Mouse (Mus musculus) liver, postnatal 0 days (tissue): ENCODE measurements around the gene Ugt2b34. TPM values are rescaled to one million over a fixed set of nuclear protein-coding genes. Genes with fewer than 3 reads are reported as not detected.
"Not testable (repeated sequence)": the region's sequence is repeated elsewhere in the genome, so short reads cannot be mapped to it uniquely, and the experiment has no call there.

Experiments used
- ATAC-seq: fragments of 200-750 bp; cut with Nextera tagmentation; 2 replicates; pipeline ENCODE4 v1.8.0; 2017; ENCODE audit warnings: mild to moderate bottlenecking, moderate library complexity
- DNase-seq: peaks from one replicate; pipeline ENCODE4 v3.0.0-alpha.2; 2016
- H3K27ac ChIP-seq: fragments of 300-500 bp; sonication (generic); 2 replicates; pipeline ENCODE4 v1.5.1; 2014; ENCODE audit warnings: antibody characterized with exemption, moderate library complexity, mild to moderate bottlenecking, low read depth
- H3K27me3 ChIP-seq: fragments of 300-500 bp; sonication (generic); 2 replicates; pipeline ENCODE4 v1.6.1; 2014; ENCODE audit warnings: low read length, control low read depth, mixed read lengths; ENCODE audit not compliant: insufficient read depth
- H3K36me3 ChIP-seq: fragments of 300-500 bp; sonication (generic); replicated peaks from 2 replicates; pipeline ENCODE4 v1.6.1; 2014; ENCODE audit warnings: mild to moderate bottlenecking, control low read depth, low read length, moderate library complexity, mixed read lengths; ENCODE audit not compliant: insufficient read depth
- H3K4me1 ChIP-seq: fragments of 300-500 bp; sonication (generic); 2 replicates; pipeline ENCODE4 v1.6.1; 2014; ENCODE audit warnings: antibody characterized with exemption, mild to moderate bottlenecking, control low read depth; ENCODE audit not compliant: insufficient read depth
- H3K4me2 ChIP-seq: fragments of 300-500 bp; sonication (generic); 2 replicates; pipeline ENCODE4 v1.6.1; 2014; ENCODE audit warnings: low read depth, mild to moderate bottlenecking, low read length, moderate library complexity, mixed read lengths
- H3K4me3 ChIP-seq: fragments of 300-500 bp; sonication (generic); 2 replicates; pipeline ENCODE4 v1.5.1; 2014; ENCODE audit warnings: low read depth, low read length
- H3K9ac ChIP-seq: fragments of 300-500 bp; sonication (generic); replicated peaks from 2 replicates; pipeline ENCODE4 v1.6.1; 2014; ENCODE audit warnings: mild to moderate bottlenecking, moderate library complexity
- H3K9me3 ChIP-seq: fragments of 300-500 bp; sonication (generic); 2 replicates; pipeline ENCODE4 v1.6.1; 2016; ENCODE audit warnings: mild to moderate bottlenecking, control low read depth, low read length, mixed read lengths
- CTCF ChIP-seq: sonication (generic); IDR thresholded peaks from 2 replicates; pipeline ENCODE4 v1.5.1; 2016; ENCODE audit warnings: antibody characterized with exemption, low read depth
- EP300 ChIP-seq: IDR thresholded peaks from 2 replicates; pipeline ENCODE4 v1.6.1; 2016; ENCODE audit warnings: antibody characterized with exemption, low read depth, mild to moderate bottlenecking
- WGBS: fragments of 180-500 bp; shearing (Covaris S2); extraction: QIAGEN DNeasy Blood & Tissue Kit; methylation state at CpG from one replicate; pipeline ENCODE4 v1.1.7; 2014; ENCODE audit not compliant: insufficient replicate concordance; 5-methylcytosine and 5-hydroxymethylcytosine counted together
- polyA plus RNA-seq: library from polyadenylated mRNA; unstranded; fragments of >200 nt; fragmentation: Nextera tagmentation; extraction: Ambion mirVana; gene quantifications from 2 replicates; pipeline ENCODE4 v1.2.1, GENCODE M21; 2015

The Ugt2b34 gene
- polyA plus RNA-seq, 1 experiment from 2014 or later, result 102 TPM

- DNase-seq, result no peak
- no peak overlapping the region for H3K27ac ChIP-seq
- H3K36me3 ChIP-seq, result no peaks in the 10 kb centered on the region
- ATAC-seq, result no peak
- H3K27me3 ChIP-seq, result no peaks in the 10 kb centered on the region
- H3K9me3 ChIP-seq, result no peaks in the 10 kb centered on the region
- 57% methylated on average over 5 of the region's 5 CpGs for WGBS
- TF ChIP-seq EP300, result no peak
- TF ChIP-seq CTCF, result no peak
- H3K4me3 ChIP-seq, result no peak overlapping the region
- no peak overlapping the region for H3K9ac ChIP-seq
- no peaks in the 10 kb centered on the region for H3K4me1 ChIP-seq
- H3K4me2 ChIP-seq, result no peak overlapping the region
Measured at GRCm38 (mm10) chr5:86851658-86852057, 55.1 kb downstream of the Ugt2b34 start.

- Histone ChIP-seq H3K9ac (no peak overlapping the region), H3K4me2 (no peak overlapping the region), H3K4me1 (no peaks in the 10 kb centered on the region), H3K36me3 (no peaks in the 10 kb centered on the region), H3K27me3 (no peaks in the 10 kb centered on the region), H3K27ac (no peak overlapping the region), H3K9me3 (no peaks in the 10 kb centered on the region), H3K4me3 (no peak overlapping the region)
- no peak for DNase-seq
- TF ChIP-seq EP300, result no peak
- TF ChIP-seq CTCF, result peak; percentile 68
- no peak for ATAC-seq
Measured at GRCm38 (mm10) chr5:86850104-86850503, 56.6 kb downstream of the Ugt2b34 start.

GRCm38 (mm10) chr5:86841261-86841660 lies 65.5 kb downstream of the Ugt2b34 start:
- not testable (repeated sequence) for H3K27ac ChIP-seq, H3K9ac ChIP-seq, H3K4me1 ChIP-seq, H3K4me3 ChIP-seq, ATAC-seq, H3K4me2 ChIP-seq, H3K9me3 ChIP-seq, DNase-seq, H3K36me3 ChIP-seq, H3K27me3 ChIP-seq
- peak; percentile 33 for TF ChIP-seq CTCF

GRCm38 (mm10) chr5:86840207-86840606 lies 66.5 kb downstream of the Ugt2b34 start:
- no peak overlapping the region for H3K27ac ChIP-seq
- no peaks in the 10 kb centered on the region for H3K4me1 ChIP-seq
- ATAC-seq, result no peak
- no peak overlapping the region for H3K4me2 ChIP-seq
- no peaks in the 10 kb centered on the region for H3K27me3 ChIP-seq
- no peak overlapping the region for H3K4me3 ChIP-seq
- 80% methylated on average over 2 of the region's 2 CpGs for WGBS
- no peak overlapping the region for H3K9ac ChIP-seq
- no peak for DNase-seq
- H3K9me3 ChIP-seq, result no peaks in the 10 kb centered on the region
- peaks cover 16% of the 10 kb centered on the region for H3K36me3 ChIP-seq
- TF ChIP-seq EP300, result no peak
- TF ChIP-seq CTCF, result no peak

Other genes with a start within 250 kb of the Ugt2b34 start
- not detected in 2 replicates for gene Tmprss11b, start 230.6 kb downstream of the Ugt2b34 start, polyA plus RNA-seq
- not detected in 2 replicates for gene Tmprss11e, start 161.1 kb downstream of the Ugt2b34 start, polyA plus RNA-seq
- 12.5 and 13.0 TPM in 2 replicates for gene Ythdc1, start 102.7 kb downstream of the Ugt2b34 start, polyA plus RNA-seq
- gene Ugt2b1, start 19.6 kb upstream of the Ugt2b34 start, polyA plus RNA-seq, result 8.6 and 12.0 TPM in 2 replicates
- gene Ugt2b35, start 93.9 kb upstream of the Ugt2b34 start, polyA plus RNA-seq, result 3.7 and 4.4 TPM in 2 replicates
- gene Ugt2b36, start 185.6 kb upstream of the Ugt2b34 start, polyA plus RNA-seq, result 13.0 and 15.0 TPM in 2 replicates
- 146 and 156 TPM in 2 replicates for gene Ugt2b5, start 233.4 kb upstream of the Ugt2b34 start, polyA plus RNA-seq